Mouse (Mus musculus): ENCODE measurements at regions not wholly inside any gene's neighbourhood (a gene's known extent, or its start where the extent isn't known, plus 50 kb on each side); places are given as distances from the start of the nearest gene placed in this dataset.

GRCm38 (mm10) chr5:88834137-88834536 is 52.5 kb upstream of the Slc4a4 start:
- CTCF ChIA-PET: no interaction called here

- CTCF ChIA-PET: interaction anchor here (0.5 kb wide), 1 partner anchor 1287 kb away, joined by 3 read pairs; no protein-coding TSS in a partner anchor
Observed at GRCm38 (mm10) chr5:88835053-88835452, 51.6 kb upstream of the Slc4a4 start.

- CTCF ChIA-PET: no interaction called here
Observed at GRCm38 (mm10) chr5:88835958-88836357, 50.7 kb upstream of the Slc4a4 start.
